Mouse (Mus musculus) midbrain, embryonic 14.5 days (tissue): ENCODE results near the gene Ash1l. TPM values are rescaled to one million over a fixed set of nuclear protein-coding genes. Genes with fewer than 3 reads are reported as not detected.
"Not testable (repeated sequence)": the region's sequence is repeated elsewhere in the genome, so short reads cannot be mapped to it uniquely, and the experiment has no call there.

Experiments
- ATAC-seq: fragments of 200-750 bp; cut with Nextera tagmentation; 2 replicates; pipeline ENCODE4 v1.8.0; 2017; ENCODE audit warnings: moderate number of reproducible peaks, moderate library complexity; ENCODE audit not compliant: low FRiP score, low TSS enrichment
- DNase-seq: peaks from one replicate; pipeline ENCODE4 v3.0.0-alpha.2; 2015
- H3K27ac ChIP-seq: fragments of 300-500 bp; sonication (generic); replicated peaks from 2 replicates; pipeline ENCODE4 v1.5.1; 2014; ENCODE audit warnings: mild to moderate bottlenecking, low read depth, low read length, moderate library complexity
- H3K27me3 ChIP-seq: fragments of 300-500 bp; sonication (generic); 2 replicates; pipeline ENCODE4 v1.6.1; 2014; ENCODE audit warnings: low read length, control low read depth, mixed read lengths; ENCODE audit not compliant: control insufficient read depth, insufficient read depth
- H3K36me3 ChIP-seq: fragments of 300-500 bp; sonication (generic); 2 replicates; pipeline ENCODE4 v1.6.1; 2014; ENCODE audit warnings: low read length, control low read depth; ENCODE audit not compliant: control insufficient read depth, insufficient read depth
- H3K4me1 ChIP-seq: fragments of 300-500 bp; sonication (generic); 2 replicates; pipeline ENCODE4 v1.6.1; 2014; ENCODE audit warnings: mild to moderate bottlenecking, antibody characterized with exemption, low read length, control low read depth; ENCODE audit not compliant: control insufficient read depth, insufficient read depth
- H3K4me2 ChIP-seq: fragments of 300-500 bp; sonication (generic); 2 replicates; pipeline ENCODE4 v1.6.1; 2014; ENCODE audit warnings: mild to moderate bottlenecking, low read length, moderate library complexity
- H3K4me3 ChIP-seq: fragments of 300-500 bp; sonication (generic); replicated peaks from 2 replicates; pipeline ENCODE4 v1.5.1; 2014; ENCODE audit warnings: low read depth, low read length
- H3K9ac ChIP-seq: fragments of 300-500 bp; sonication (generic); replicated peaks from 2 replicates; pipeline ENCODE4 v1.6.1; 2014; ENCODE audit warnings: mild to moderate bottlenecking, low read length, moderate library complexity
- H3K9me3 ChIP-seq: fragments of 300-500 bp; sonication (generic); 2 replicates; pipeline ENCODE4 v1.6.1; 2016; ENCODE audit warnings: low read length, control low read depth, mixed read lengths; ENCODE audit not compliant: control insufficient read depth
- WGBS: fragments of 180-500 bp; shearing (Covaris S2); extraction: QIAGEN DNeasy Blood & Tissue Kit; methylation state at CpG from one replicate; pipeline ENCODE4 v1.1.7; 2014; 5-methylcytosine and 5-hydroxymethylcytosine counted together
- polyA plus RNA-seq: library from polyadenylated mRNA; unstranded; fragments of >200 nt; fragmentation: Nextera tagmentation; extraction: Ambion mirVana; gene quantifications from 2 replicates; pipeline ENCODE4 v1.2.1, GENCODE M21; 2014

Gene Ash1l
- polyA plus RNA-seq, 1 experiment from 2014 or later: 24.9 TPM

GRCm38 (mm10) chr3:88949786-88950575 lies 441 bp upstream of the Ash1l start:
- H3K36me3 ChIP-seq: no peaks in the 10 kb centered on the region
- H3K27me3 ChIP-seq: no peaks in the 10 kb centered on the region
- H3K27ac ChIP-seq: peak overlapping the region; percentile 99
- WGBS: under 1% methylated on average over 77 of the region's 92 CpGs
- peaks cover 34% of the 10 kb centered on the region for H3K4me1 ChIP-seq
- H3K4me2 ChIP-seq: peak overlapping the region; percentile 62
- no peaks in the 10 kb centered on the region for H3K9me3 ChIP-seq
- DNase-seq: peak; percentile 96
- peak overlapping the region; percentile 88 for H3K9ac ChIP-seq
- peak; percentile 91 for ATAC-seq
- H3K4me3 ChIP-seq: peak overlapping the region; percentile 90

GRCm38 (mm10) chr3:88951327-88951800 lies 942 bp downstream of the Ash1l start:
- H3K4me2 ChIP-seq: peak overlapping the region; percentile 62
- ATAC-seq: no peak
- H3K9me3 ChIP-seq: no peaks in the 10 kb centered on the region
- H3K27ac ChIP-seq: peak overlapping the region; percentile 99
- H3K27me3 ChIP-seq: no peaks in the 10 kb centered on the region
- H3K4me3 ChIP-seq: peak overlapping the region; percentile 90
- no peak for DNase-seq
- H3K36me3 ChIP-seq: no peaks in the 10 kb centered on the region
- H3K4me1 ChIP-seq: peaks cover 34% of the 10 kb centered on the region
- H3K9ac ChIP-seq: peak overlapping the region; percentile 88
- 4% methylated on average over 5 of the region's 5 CpGs for WGBS

DNA sequence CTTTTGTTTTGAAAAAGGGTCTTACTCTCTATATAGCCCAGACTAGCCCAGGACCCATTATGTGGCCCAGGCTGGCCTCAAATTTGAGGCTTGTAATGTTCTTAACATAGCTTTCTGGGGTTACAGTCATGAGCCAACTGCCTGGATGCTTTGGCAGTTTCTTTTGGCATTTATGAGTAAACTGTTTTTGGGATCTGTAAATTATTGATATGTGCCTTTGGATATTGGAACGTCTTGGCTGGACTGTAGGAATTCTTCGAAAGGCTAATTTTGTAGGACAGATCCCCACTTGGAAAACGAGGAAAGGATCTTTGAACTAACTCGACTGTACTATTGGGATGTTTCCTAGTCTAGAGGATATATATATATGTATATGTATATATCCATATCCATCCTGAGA lies 2.8 kb downstream of the Ash1l start:
- 91% methylated on average over 4 of the region's 4 CpGs for WGBS
- H3K4me1 ChIP-seq: peaks cover 28% of the 10 kb centered on the region
- no peak overlapping the region for H3K9ac ChIP-seq

GRCm38 (mm10) chr3:88953736-88954135 lies 3.3 kb downstream of the Ash1l start:
- Histone ChIP-seq H3K9ac (no peak overlapping the region), H3K9me3 (no peaks in the 10 kb centered on the region), H3K27ac (no peak overlapping the region), H3K4me1 (peaks cover 26% of the 10 kb centered on the region), H3K4me3 (no peak overlapping the region), H3K4me2 (no peak overlapping the region), H3K36me3 (no peaks in the 10 kb centered on the region), H3K27me3 (no peaks in the 10 kb centered on the region)
- no peak for ATAC-seq
- no peak for DNase-seq

More for the DNA sequence above, 2.8 kb downstream of the Ash1l start:
- DNase-seq: no peak
- ATAC-seq: no peak
- Histone ChIP-seq H3K9me3 (no peaks in the 10 kb centered on the region), H3K4me2 (no peak overlapping the region), H3K27ac (no peak overlapping the region), H3K36me3 (no peaks in the 10 kb centered on the region), H3K4me3 (no peak overlapping the region), H3K27me3 (no peaks in the 10 kb centered on the region)

GRCm38 (mm10) chr3:88963211-88963610 lies 12.8 kb downstream of the Ash1l start:
- H3K4me2 ChIP-seq, DNase-seq, H3K4me1 ChIP-seq, H3K27ac ChIP-seq, H3K27me3 ChIP-seq, H3K4me3 ChIP-seq, H3K9ac ChIP-seq, H3K36me3 ChIP-seq, ATAC-seq, H3K9me3 ChIP-seq: not testable (repeated sequence)

- DNase-seq: no peak
- Histone ChIP-seq H3K36me3 (no peaks in the 10 kb centered on the region), H3K27me3 (no peaks in the 10 kb centered on the region), H3K4me1 (no peaks in the 10 kb centered on the region), H3K9me3 (no peaks in the 10 kb centered on the region), H3K9ac (no peak overlapping the region), H3K27ac (no peak overlapping the region), H3K4me2 (no peak overlapping the region), H3K4me3 (no peak overlapping the region)
- ATAC-seq: no peak
- 88% methylated on average over 2 of the region's 2 CpGs for WGBS
Observed at GRCm38 (mm10) chr3:88975012-88975411, 24.6 kb downstream of the Ash1l start.

- no peak overlapping the region for H3K4me2 ChIP-seq
- no peak overlapping the region for H3K4me3 ChIP-seq
- ATAC-seq (no peak), DNase-seq (peak; percentile 18)
- H3K27me3 ChIP-seq: no peaks in the 10 kb centered on the region
- H3K4me1 ChIP-seq: no peaks in the 10 kb centered on the region
- H3K36me3 ChIP-seq: peaks cover 48% of the 10 kb centered on the region
- no peaks in the 10 kb centered on the region for H3K9me3 ChIP-seq
- no peak overlapping the region for H3K27ac ChIP-seq
- 91% methylated on average over 8 of the region's 8 CpGs for WGBS
- no peak overlapping the region for H3K9ac ChIP-seq
Observed at GRCm38 (mm10) chr3:88981206-88982010, 31.0 kb downstream of the Ash1l start.

- Histone ChIP-seq H3K9me3 (no peaks in the 10 kb centered on the region), H3K36me3 (peaks cover 48% of the 10 kb centered on the region), H3K4me2 (no peak overlapping the region), H3K27me3 (no peaks in the 10 kb centered on the region), H3K27ac (no peak overlapping the region), H3K4me1 (no peaks in the 10 kb centered on the region), H3K9ac (no peak overlapping the region), H3K4me3 (no peak overlapping the region)
- ATAC-seq (no peak), DNase-seq (no peak)
- WGBS: 62% methylated on average over 4 of the region's 4 CpGs
Observed at GRCm38 (mm10) chr3:88983921-88984381, 33.5 kb downstream of the Ash1l start.
